Mouse (Mus musculus) embryonic facial prominence, embryonic 14.5 days (tissue): ENCODE results near the gene Hsd3b7. TPM values are rescaled to one million over a fixed set of nuclear protein-coding genes. Genes with fewer than 3 reads are reported as not detected.
"Not testable (repeated sequence)": the region's sequence is repeated elsewhere in the genome, so short reads cannot be mapped to it uniquely, and the experiment has no call there.

Experiments
- ATAC-seq: fragments of 200-750 bp; cut with Nextera tagmentation; 2 replicates; pipeline ENCODE4 v1.8.0; 2017; ENCODE audit warnings: low read depth, moderate number of reproducible peaks, moderate TSS enrichment
- DNase-seq: peaks from one replicate; pipeline ENCODE4 v3.0.0-alpha.2; 2015; ENCODE audit warnings: low spot score
- H3K27ac ChIP-seq: fragments of 300-500 bp; sonication (generic); replicated peaks from 2 replicates; pipeline ENCODE4 v1.5.1; 2014; ENCODE audit warnings: low read depth, mild to moderate bottlenecking, low read length, moderate library complexity
- H3K27me3 ChIP-seq: fragments of 300-500 bp; sonication (generic); replicated peaks from 2 replicates; pipeline ENCODE4 v1.6.1; 2014; ENCODE audit warnings: low read length; ENCODE audit not compliant: control insufficient read depth, insufficient read depth
- H3K36me3 ChIP-seq: fragments of 300-500 bp; sonication (generic); 2 replicates; pipeline ENCODE4 v1.6.1; 2014; ENCODE audit warnings: low read length, mixed read lengths; ENCODE audit not compliant: control insufficient read depth, insufficient read depth
- H3K4me1 ChIP-seq: fragments of 300-500 bp; sonication (generic); 2 replicates; pipeline ENCODE4 v1.6.1; 2014; ENCODE audit warnings: antibody characterized with exemption, low read length; ENCODE audit not compliant: control insufficient read depth, insufficient read depth
- H3K4me2 ChIP-seq: fragments of 300-500 bp; sonication (generic); 2 replicates; pipeline ENCODE4 v1.6.1; 2014; ENCODE audit warnings: low read depth, mild to moderate bottlenecking, low read length, moderate library complexity, mixed read lengths
- H3K4me3 ChIP-seq: fragments of 300-500 bp; sonication (generic); 2 replicates; pipeline ENCODE4 v1.5.1; 2014; ENCODE audit warnings: low read depth, mild to moderate bottlenecking, low read length
- H3K9ac ChIP-seq: fragments of 300-500 bp; sonication (generic); 2 replicates; pipeline ENCODE4 v1.6.1; 2014; ENCODE audit warnings: low read depth, mild to moderate bottlenecking, low read length, moderate library complexity, mixed read lengths
- H3K9me3 ChIP-seq: fragments of 300-500 bp; sonication (generic); 2 replicates; pipeline ENCODE4 v1.6.1; 2016; ENCODE audit warnings: low read length; ENCODE audit not compliant: control insufficient read depth
- WGBS: fragments of 180-500 bp; shearing (Covaris S2); extraction: QIAGEN DNeasy Blood & Tissue Kit; methylation state at CpG from one replicate; pipeline ENCODE4 v1.1.7; 2014; 5-methylcytosine and 5-hydroxymethylcytosine counted together
- polyA plus RNA-seq: library from polyadenylated mRNA; unstranded; fragments of >200 nt; fragmentation: Nextera tagmentation; extraction: Ambion mirVana; gene quantifications from 2 replicates; pipeline ENCODE4 v1.2.1, GENCODE M21; 2014

The Hsd3b7 gene
- polyA plus RNA-seq, 1 experiment from 2014 or later = 23.5 TPM

DNA sequence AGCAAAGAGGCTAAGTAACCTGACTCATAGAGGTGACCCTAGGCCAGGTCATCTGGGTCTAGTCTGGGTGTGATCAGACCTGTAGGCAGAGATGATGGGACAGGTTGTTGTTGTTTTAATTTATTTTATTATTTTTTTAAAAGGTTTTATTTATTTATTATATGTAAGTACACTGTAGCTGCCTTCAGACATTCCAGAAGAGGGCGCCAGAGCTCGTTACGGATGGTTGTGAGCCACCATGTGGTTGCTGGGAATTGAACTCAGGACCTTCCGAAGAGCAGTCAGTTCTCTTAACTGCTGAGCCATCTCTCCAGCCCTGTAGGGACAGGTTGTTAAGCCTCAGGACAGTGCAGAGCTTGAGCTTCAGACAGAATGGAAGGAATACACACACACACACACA, 37.5 kb downstream of the Hsd3b7 start:
- not testable (repeated sequence) for H3K36me3 ChIP-seq, H3K4me3 ChIP-seq, ATAC-seq, H3K9ac ChIP-seq, H3K4me1 ChIP-seq, H3K27ac ChIP-seq, H3K4me2 ChIP-seq, H3K27me3 ChIP-seq, H3K9me3 ChIP-seq, DNase-seq
- 80% methylated on average over 4 of the region's 4 CpGs for WGBS

- not testable (repeated sequence) for DNase-seq, H3K27ac ChIP-seq, H3K9ac ChIP-seq, ATAC-seq, H3K4me3 ChIP-seq, H3K4me1 ChIP-seq, H3K27me3 ChIP-seq, H3K9me3 ChIP-seq
- peak overlapping the region; percentile 95; the same call in 1 of the 2 replicates for H3K4me2 ChIP-seq
- 79% methylated on average over 2 of the region's 2 CpGs for WGBS
- peaks cover 13% of the 10 kb centered on the region for H3K36me3 ChIP-seq
These were observed 39.6 kb downstream of the Hsd3b7 start for GRCm38 (mm10) chr7:127840031-127840430.

- H3K36me3 ChIP-seq = peaks cover 14% of the 10 kb centered on the region
- H3K4me2 ChIP-seq = peak overlapping the region; percentile 95
- peak; percentile 20 for DNase-seq
- H3K9me3 ChIP-seq = no peaks in the 10 kb centered on the region
- peak overlapping the region; percentile 70 for H3K4me3 ChIP-seq
- H3K27me3 ChIP-seq = no peaks in the 10 kb centered on the region
- peak overlapping the region; percentile 67 for H3K9ac ChIP-seq
- 5% methylated on average over 8 of the region's 15 CpGs for WGBS
- no peaks in the 10 kb centered on the region for H3K4me1 ChIP-seq
- ATAC-seq = peak; percentile 13
- peak overlapping the region; percentile 96 for H3K27ac ChIP-seq
These were observed 40.5 kb downstream of the Hsd3b7 start for GRCm38 (mm10) chr7:127840886-127841285.

GRCm38 (mm10) chr7:127841340-127842000, 41.1 kb downstream of the Hsd3b7 start:
- Histone ChIP-seq H3K36me3 (peaks cover 20% of the 10 kb centered on the region), H3K4me2 (peak overlapping the region; percentile 95), H3K4me1 (no peaks in the 10 kb centered on the region), H3K9me3 (no peaks in the 10 kb centered on the region), H3K27ac (peak overlapping the region; percentile 96), H3K27me3 (no peaks in the 10 kb centered on the region), H3K9ac (peak overlapping the region; percentile 67), H3K4me3 (peak overlapping the region; percentile 70)
- whole genome bisulfite sequencing = 0% methylated on average over 25 of the region's 46 CpGs
- DNase-seq (peak; percentile 97), ATAC-seq (peak; percentile 95)

DNA sequence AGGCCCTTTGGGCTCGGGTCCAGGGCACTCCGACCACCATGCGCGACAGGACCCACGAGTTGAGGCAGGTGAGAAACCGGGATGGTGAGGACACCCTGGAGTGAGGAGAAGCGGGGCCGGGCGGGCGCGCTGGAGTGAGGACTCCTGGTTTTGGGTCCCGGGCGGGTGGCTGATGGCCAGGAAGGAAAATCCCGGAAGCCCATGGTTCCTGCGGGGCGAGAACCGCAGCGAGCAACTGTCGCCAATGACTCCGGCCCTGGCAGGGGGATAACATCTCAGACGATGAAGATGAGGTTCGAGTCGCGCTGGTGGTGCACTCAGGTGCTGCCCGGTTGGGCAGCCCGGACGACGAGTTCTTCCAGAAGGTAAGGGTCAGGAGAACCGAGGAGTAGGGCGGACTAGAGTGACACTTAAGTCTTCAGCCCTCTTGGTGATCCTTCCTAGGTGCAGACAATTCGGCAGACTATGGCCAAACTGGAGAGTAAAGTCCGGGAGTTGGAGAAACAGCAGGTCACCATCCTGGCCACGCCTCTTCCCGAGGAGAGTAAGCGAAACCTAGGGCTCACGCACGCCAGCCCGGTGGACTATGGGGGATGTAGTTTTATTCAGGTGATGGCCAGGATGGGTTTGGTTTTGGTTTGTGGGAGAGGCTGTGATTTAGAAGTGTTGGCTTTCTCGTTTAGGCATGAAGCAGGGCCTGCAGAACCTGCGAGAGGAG, 41.8 kb downstream of the Hsd3b7 start:
- peak overlapping the region; percentile 67 for H3K9ac ChIP-seq
- DNase-seq (peak; percentile 89), ATAC-seq (peak; percentile 65)
- peaks cover 26% of the 10 kb centered on the region for H3K36me3 ChIP-seq
- H3K27me3 ChIP-seq = no peaks in the 10 kb centered on the region
- peak overlapping the region; percentile 96 for H3K27ac ChIP-seq
- peak overlapping the region; percentile 70 for H3K4me3 ChIP-seq
- WGBS = 1% methylated on average over 40 of the region's 40 CpGs
- peak overlapping the region; percentile 95 for H3K4me2 ChIP-seq
- no peaks in the 10 kb centered on the region for H3K9me3 ChIP-seq
- H3K4me1 ChIP-seq = no peaks in the 10 kb centered on the region

GRCm38 (mm10) chr7:127849973-127850875, 49.8 kb downstream of the Hsd3b7 start:
- Histone ChIP-seq H3K9me3 (no peaks in the 10 kb centered on the region), H3K27me3 (no peaks in the 10 kb centered on the region), H3K4me1 (no peaks in the 10 kb centered on the region), H3K4me3 (no peak overlapping the region), H3K27ac (0 out of 2 replicates have a peak overlapping the region, but pooled peaks have one; percentile 21), H3K36me3 (peaks cover 28% of the 10 kb centered on the region; the same call in 1 of the 2 replicates), H3K4me2 (no peak overlapping the region), H3K9ac (no peak overlapping the region)
- DNase-seq (peak; percentile 25), ATAC-seq (peak; percentile 33; the same call in 1 of the 2 replicates)
- WGBS = 77% methylated on average over 6 of the region's 6 CpGs

DNA sequence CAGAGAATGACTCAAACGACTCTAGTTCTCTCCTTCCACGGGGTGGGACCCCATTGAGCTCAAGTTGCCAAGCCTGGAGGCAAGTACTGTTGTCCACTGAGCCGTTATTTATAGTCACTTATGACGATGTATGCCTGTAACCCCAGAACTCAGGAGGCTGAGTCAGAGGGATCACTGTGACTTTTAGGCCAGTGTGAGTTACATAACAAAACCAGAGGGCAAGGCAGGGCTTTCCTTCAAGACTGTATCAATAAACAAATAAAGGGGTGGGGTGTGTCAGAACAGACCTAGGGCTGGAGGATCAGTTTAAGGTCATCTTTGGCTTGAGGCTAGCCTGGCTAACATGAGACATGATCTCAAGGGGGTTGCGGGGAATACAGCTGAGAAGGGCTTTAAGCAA, 50.5 kb downstream of the Hsd3b7 start:
- Histone ChIP-seq H3K27me3 (no peaks in the 10 kb centered on the region), H3K36me3 (peaks cover 27% of the 10 kb centered on the region; the same call in 1 of the 2 replicates), H3K4me2 (no peak overlapping the region), H3K27ac (no peak overlapping the region), H3K4me3 (no peak overlapping the region), H3K4me1 (no peaks in the 10 kb centered on the region), H3K9me3 (no peaks in the 10 kb centered on the region), H3K9ac (no peak overlapping the region)
- ATAC-seq (no peak), DNase-seq (no peak)
- 57% methylated on average over 5 of the region's 5 CpGs for WGBS
